Mouse (Mus musculus) forebrain, embryonic 14.5 days (tissue): ENCODE data around the gene Eno1. TPM values are rescaled to one million over a fixed set of nuclear protein-coding genes. Genes with fewer than 3 reads are reported as not detected.

Experiments used
- ATAC-seq: fragments of 200-750 bp; cut with Nextera tagmentation; 2 replicates; pipeline ENCODE4 v1.8.0; 2017; ENCODE audit warnings: mild to moderate bottlenecking, moderate library complexity
- DNase-seq: peaks from one replicate; pipeline ENCODE4 v3.0.0-alpha.2; 2015; ENCODE audit warnings: low spot score
- H3K27ac ChIP-seq: fragments of 300-500 bp; sonication (generic); 2 replicates; pipeline ENCODE4 v1.5.1; 2014; ENCODE audit warnings: low read depth, mild to moderate bottlenecking, control low read depth, low read length, moderate library complexity
- H3K27me3 ChIP-seq: fragments of 300-500 bp; sonication (generic); replicated peaks from 2 replicates; pipeline ENCODE4 v1.6.1; 2014; ENCODE audit warnings: low read length, control low read depth, mixed read lengths; ENCODE audit not compliant: control insufficient read depth, insufficient read depth
- H3K36me3 ChIP-seq: fragments of 300-500 bp; sonication (generic); 2 replicates; pipeline ENCODE4 v1.6.1; 2014; ENCODE audit warnings: low read length, control low read depth; ENCODE audit not compliant: control insufficient read depth, insufficient read depth
- H3K4me1 ChIP-seq: fragments of 300-500 bp; sonication (generic); 2 replicates; pipeline ENCODE4 v1.6.1; 2014; ENCODE audit warnings: antibody characterized with exemption, low read length, control low read depth; ENCODE audit not compliant: control insufficient read depth, insufficient read depth
- H3K4me2 ChIP-seq: fragments of 300-500 bp; sonication (generic); 2 replicates; pipeline ENCODE4 v1.6.1; 2014; ENCODE audit warnings: mild to moderate bottlenecking, control low read depth, low read length
- H3K4me3 ChIP-seq: fragments of 300-500 bp; sonication (generic); 2 replicates; pipeline ENCODE4 v1.5.1; 2014; ENCODE audit warnings: low read depth, low read length, control low read depth
- H3K9ac ChIP-seq: fragments of 300-500 bp; sonication (generic); 2 replicates; pipeline ENCODE4 v1.6.1; 2014; ENCODE audit warnings: mild to moderate bottlenecking, low read length, control low read depth, moderate library complexity
- H3K9me3 ChIP-seq: fragments of 300-500 bp; sonication (generic); replicated peaks from 2 replicates; pipeline ENCODE4 v1.6.1; 2016; ENCODE audit warnings: low read length, control low read depth, mixed read lengths; ENCODE audit not compliant: control insufficient read depth
- WGBS: fragments of 180-500 bp; shearing (Covaris S2); extraction: QIAGEN DNeasy Blood & Tissue Kit; methylation state at CpG from one replicate; pipeline ENCODE4 v1.1.7; 2014; 5-methylcytosine and 5-hydroxymethylcytosine counted together
- polyA plus RNA-seq: library from polyadenylated mRNA; unstranded; fragments of >200 nt; fragmentation: Nextera tagmentation; extraction: Ambion mirVana; gene quantifications from 2 replicates; pipeline ENCODE4 v1.2.1, GENCODE M21; 2014

Gene Eno1
- polyA plus RNA-seq, 1 experiment from 2014 or later = 988 TPM

- no peak overlapping the region for H3K4me3 ChIP-seq
- ATAC-seq (peak; percentile 43), DNase-seq (peak; percentile 86)
- H3K9ac ChIP-seq = peak overlapping the region; percentile 26
- H3K27ac ChIP-seq = peak overlapping the region; percentile 90
- no peaks in the 10 kb centered on the region for H3K27me3 ChIP-seq
- H3K4me1 ChIP-seq = peaks cover 10% of the 10 kb centered on the region
- WGBS = 15% methylated on average over 18 of the region's 18 CpGs
- peaks cover 41% of the 10 kb centered on the region for H3K36me3 ChIP-seq
- peak overlapping the region; percentile 24; the same call in 1 of the 2 replicates for H3K4me2 ChIP-seq
- no peaks in the 10 kb centered on the region for H3K9me3 ChIP-seq
Measured at GRCm38 (mm10) chr4:150250549-150251422, 14.3 kb downstream of the Eno1 start.

DNA sequence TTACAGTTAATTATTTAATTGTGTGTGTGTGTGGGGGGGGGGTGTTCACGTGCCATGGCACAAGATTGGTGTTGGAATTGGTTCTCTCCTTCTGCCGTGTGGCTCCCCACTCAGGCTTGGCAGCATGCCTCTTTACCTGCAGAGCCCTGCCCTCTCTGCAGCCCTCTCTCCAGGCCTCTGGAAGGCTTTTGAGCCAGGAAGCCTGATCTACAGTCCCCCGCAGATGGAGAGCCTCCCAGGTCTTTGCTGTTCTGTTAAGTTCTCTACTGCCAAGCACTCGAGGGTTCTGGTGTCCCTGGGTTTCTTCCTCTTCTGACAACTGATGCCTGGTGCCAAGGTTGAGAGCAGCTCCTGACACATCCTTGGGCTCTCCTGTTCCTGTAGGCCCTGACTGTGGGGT is 17.9 kb downstream of the Eno1 start:
- no peak for DNase-seq
- no peak overlapping the region for H3K27ac ChIP-seq
- whole genome bisulfite sequencing = 44% methylated on average over 4 of the region's 4 CpGs

DNA sequence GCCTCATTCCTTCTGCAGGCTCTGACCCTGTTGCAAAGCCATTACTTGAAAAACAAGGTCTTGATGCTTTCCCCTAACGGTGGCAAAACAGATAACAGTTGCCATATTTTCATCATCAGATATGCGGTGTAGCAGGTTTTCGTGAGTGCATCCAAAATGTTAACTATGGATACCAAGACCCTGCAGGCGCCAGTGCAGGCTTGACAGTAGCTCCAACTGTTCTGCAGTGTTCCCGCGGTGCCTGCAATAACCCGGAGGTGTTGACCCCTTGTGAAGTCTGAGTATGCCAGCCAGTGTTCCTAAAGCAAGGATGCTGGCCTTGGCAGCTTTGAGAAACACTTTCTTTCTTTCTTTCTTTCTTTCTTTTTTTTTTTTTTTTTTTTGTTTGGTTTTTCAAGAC is 18.7 kb downstream of the Eno1 start:
- no peaks in the 10 kb centered on the region for H3K9me3 ChIP-seq
- H3K9ac ChIP-seq = no peak overlapping the region
- WGBS = 81% methylated on average over 7 of the region's 7 CpGs
- no peak overlapping the region for H3K4me3 ChIP-seq
- 0 out of 2 replicates have a peak, but pooled peaks cover 3% of the 10 kb centered on the region for H3K36me3 ChIP-seq
- DNase-seq (no peak), ATAC-seq (no peak)
- H3K4me1 ChIP-seq = peaks cover 27% of the 10 kb centered on the region
- H3K27me3 ChIP-seq = no peaks in the 10 kb centered on the region
- H3K4me2 ChIP-seq = no peak overlapping the region
- no peak overlapping the region for H3K27ac ChIP-seq

More for the DNA sequence above, 17.9 kb downstream of the Eno1 start:
- no peak overlapping the region for H3K4me2 ChIP-seq
- no peak for ATAC-seq
- no peaks in the 10 kb centered on the region for H3K9me3 ChIP-seq
- H3K36me3 ChIP-seq = peaks cover 8% of the 10 kb centered on the region
- no peaks in the 10 kb centered on the region for H3K27me3 ChIP-seq
- no peak overlapping the region for H3K9ac ChIP-seq
- no peak overlapping the region for H3K4me3 ChIP-seq
- H3K4me1 ChIP-seq = peaks cover 27% of the 10 kb centered on the region

DNA sequence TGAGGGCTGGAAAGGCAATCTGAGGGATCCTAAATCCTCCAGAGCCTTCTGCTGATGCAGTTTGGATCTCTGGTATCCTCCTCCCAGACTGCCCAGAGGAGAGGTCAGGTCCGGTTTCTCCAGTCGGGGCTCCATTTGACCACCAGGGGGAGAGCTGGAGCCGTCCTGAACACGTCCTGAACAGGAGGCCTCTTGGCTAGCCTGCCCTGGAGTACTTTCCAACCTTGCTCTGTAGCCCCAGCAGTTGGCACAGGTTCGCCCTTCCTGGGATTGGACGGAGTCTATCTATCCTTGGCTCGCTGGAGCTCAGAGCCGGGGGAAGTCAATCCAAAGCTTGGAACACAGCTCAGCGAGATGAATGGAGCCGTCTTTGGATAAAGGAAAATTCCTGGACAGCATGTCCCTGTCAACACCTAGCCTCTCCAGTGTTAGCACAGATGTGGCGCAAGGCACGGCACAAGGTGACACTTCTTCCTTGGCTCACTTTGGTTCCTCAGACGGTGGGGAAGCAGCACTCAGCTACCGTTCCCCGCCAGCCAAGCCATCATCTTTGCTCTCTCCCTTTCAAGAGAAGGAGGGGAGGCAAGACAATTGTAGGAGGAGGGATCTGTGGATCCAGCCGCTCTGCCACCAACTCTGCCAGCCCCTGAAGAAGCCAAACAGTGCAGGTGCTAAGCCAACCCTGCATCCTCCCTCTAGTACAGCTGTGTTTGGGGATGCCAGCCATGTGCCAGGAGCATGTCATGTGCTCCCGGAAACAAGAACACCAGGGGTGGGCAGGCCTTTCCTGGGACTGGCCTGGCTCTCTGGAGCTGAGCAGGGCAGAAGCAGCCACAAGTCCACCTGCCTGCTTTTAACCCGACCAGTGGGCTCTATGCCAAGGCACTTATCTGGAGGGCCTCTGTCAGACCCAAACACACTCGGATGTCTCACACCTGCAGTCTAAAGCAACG is 21.0 kb downstream of the Eno1 start:
- Histone ChIP-seq H3K9ac (peak overlapping the region; percentile 37), H3K36me3 (0 out of 2 replicates have a peak, but pooled peaks cover 3% of the 10 kb centered on the region), H3K9me3 (no peaks in the 10 kb centered on the region), H3K4me3 (no peak overlapping the region), H3K4me1 (peaks cover 18% of the 10 kb centered on the region), H3K27ac (peak overlapping the region; percentile 77), H3K27me3 (no peaks in the 10 kb centered on the region), H3K4me2 (no peak overlapping the region)
- WGBS = 27% methylated on average over 20 of the region's 20 CpGs
- DNase-seq (peak; percentile 85), ATAC-seq (peak; percentile 69)

- Histone ChIP-seq H3K9ac (peak overlapping the region; percentile 37), H3K4me2 (no peak overlapping the region)
- ATAC-seq = no peak
Measured at GRCm38 (mm10) chr4:150258388-150258787, 21.9 kb downstream of the Eno1 start.

GRCm38 (mm10) chr4:150259577-150259976 is 23.1 kb downstream of the Eno1 start:
- Histone ChIP-seq H3K27ac (no peak overlapping the region), H3K9me3 (no peaks in the 10 kb centered on the region), H3K9ac (no peak overlapping the region), H3K36me3 (no peaks in the 10 kb centered on the region), H3K4me1 (peaks cover 18% of the 10 kb centered on the region), H3K4me3 (no peak overlapping the region), H3K4me2 (no peak overlapping the region), H3K27me3 (no peaks in the 10 kb centered on the region)
- DNase-seq = no peak
- no peak for ATAC-seq
- 95% methylated on average over 7 of the region's 7 CpGs for WGBS

More at GRCm38 (mm10) chr4:150258388-150258787, 21.9 kb downstream of the Eno1 start:
- H3K4me1 ChIP-seq = peaks cover 18% of the 10 kb centered on the region
- DNase-seq = peak; percentile 49
- no peak overlapping the region for H3K4me3 ChIP-seq
- no peaks in the 10 kb centered on the region for H3K9me3 ChIP-seq
- no peaks in the 10 kb centered on the region for H3K36me3 ChIP-seq
- peak overlapping the region; percentile 77 for H3K27ac ChIP-seq
- WGBS = 44% methylated on average over 14 of the region's 14 CpGs
- no peaks in the 10 kb centered on the region for H3K27me3 ChIP-seq

DNA sequence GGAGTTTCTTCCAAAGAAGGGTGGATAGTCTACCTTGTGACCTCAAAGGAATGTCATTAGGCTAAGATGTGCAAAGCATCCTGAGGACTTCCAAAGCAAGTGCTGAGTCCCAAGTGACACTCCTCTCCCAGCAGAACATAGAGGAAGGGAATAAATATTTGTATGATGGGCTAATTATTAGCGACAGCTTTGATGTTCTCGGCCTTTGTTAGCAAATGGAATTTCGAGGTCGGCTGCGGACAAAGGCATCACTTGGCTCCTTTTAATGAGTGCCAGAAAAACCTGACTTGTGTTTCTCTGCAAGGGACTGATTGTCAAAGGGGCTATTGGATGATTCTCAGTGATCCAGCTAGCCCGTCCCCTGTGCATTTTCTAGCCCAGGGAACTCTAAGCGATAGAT is 23.6 kb downstream of the Eno1 start:
- no peak overlapping the region for H3K4me2 ChIP-seq
- peaks cover 18% of the 10 kb centered on the region for H3K4me1 ChIP-seq
- H3K27me3 ChIP-seq = no peaks in the 10 kb centered on the region
- ATAC-seq (no peak), DNase-seq (no peak)
- no peaks in the 10 kb centered on the region for H3K36me3 ChIP-seq
- H3K9ac ChIP-seq = no peak overlapping the region
- H3K4me3 ChIP-seq = no peak overlapping the region
- H3K9me3 ChIP-seq = no peaks in the 10 kb centered on the region
- no peak overlapping the region for H3K27ac ChIP-seq
- WGBS = 29% methylated on average over 7 of the region's 7 CpGs

- WGBS = 24% methylated on average over 6 of the region's 6 CpGs
- H3K4me2 ChIP-seq = no peak overlapping the region
- peaks cover 18% of the 10 kb centered on the region for H3K4me1 ChIP-seq
- no peak for ATAC-seq
- H3K27me3 ChIP-seq = no peaks in the 10 kb centered on the region
- DNase-seq = peak; percentile 60
- H3K9ac ChIP-seq = no peak overlapping the region
- no peaks in the 10 kb centered on the region for H3K9me3 ChIP-seq
- no peak overlapping the region for H3K4me3 ChIP-seq
- H3K27ac ChIP-seq = no peak overlapping the region
- no peaks in the 10 kb centered on the region for H3K36me3 ChIP-seq
Measured at GRCm38 (mm10) chr4:150260745-150261144, 24.2 kb downstream of the Eno1 start.
